Mouse (Mus musculus) CH12.LX (cell line): ENCODE data around the gene Wdr72. TPM values are rescaled to one million over a fixed set of nuclear protein-coding genes. Genes with fewer than 3 reads are reported as not detected.

Experiments used
- DNase-seq: peaks from one replicate; pipeline ENCODE4 v3.0.0-alpha.2; 2013; ENCODE audit errors: extremely low read depth
- H3K27ac ChIP-seq: 2 replicates; pipeline ENCODE4 v1.5.1; 2012; ENCODE audit warnings: low read depth, mild to moderate bottlenecking, control low read depth, moderate library complexity; ENCODE audit not compliant: insufficient read depth
- H3K27me3 ChIP-seq: replicated peaks from 2 replicates; pipeline ENCODE3; 2012; ENCODE audit warnings: inconsistent platforms
- H3K36me3 ChIP-seq, 2 experiments: replicated peaks in 1 of 2; 2 replicates each; pipeline versions ENCODE3 to v1.6.1; 2012; ENCODE audit warnings: inconsistent platforms in 1 of 2, low read length in 1 of 2, mild to moderate bottlenecking in 1 of 2, mixed read lengths in 1 of 2, moderate library complexity in 1 of 2; ENCODE audit not compliant: control insufficient read depth in 1 of 2, insufficient read depth in 1 of 2
- H3K4me1 ChIP-seq, 2 experiments: 2 replicates each; pipeline ENCODE4 v1.6.1; 2012; ENCODE audit warnings: inconsistent platforms in 1 of 2, moderate library complexity in 1 of 2; ENCODE audit not compliant: insufficient read depth in 2 of 2, control insufficient read depth in 1 of 2
- H3K4me2 ChIP-seq: 2 replicates; pipeline ENCODE4 v1.6.1; 2012; ENCODE audit warnings: low read depth, mild to moderate bottlenecking, control low read depth; ENCODE audit not compliant: poor library complexity, insufficient read depth, severe bottlenecking
- H3K4me3 ChIP-seq, 3 experiments: fragments of 150-350 bp in 1 of 3; sonication (generic) in 1 of 3; replicated peaks in 1 of 3; 2 replicates each; pipeline versions ENCODE3 to v1.5.1; 2011 to 2012; ENCODE audit warnings: low read depth in 2 of 3, low read length in 2 of 3, mild to moderate bottlenecking in 2 of 3, moderate library complexity in 2 of 3, control low read depth in 1 of 3, improper control_type of control experiment in 1 of 3, inconsistent platforms in 1 of 3, mixed read lengths in 1 of 3; ENCODE audit not compliant: poor library complexity in 1 of 3
- H3K79me2 ChIP-seq: replicated peaks from 2 replicates; pipeline ENCODE4 v1.6.1; 2012; ENCODE audit warnings: mild to moderate bottlenecking, moderate library complexity; ENCODE audit not compliant: control insufficient read depth, poor library complexity, insufficient read depth, severe bottlenecking; ENCODE audit errors: extremely low read depth
- H3K9ac ChIP-seq: 2 replicates; pipeline ENCODE4 v1.6.1; 2012; ENCODE audit warnings: low read depth, mild to moderate bottlenecking, control low read depth, moderate library complexity; ENCODE audit not compliant: insufficient read depth
- H3K9me3 ChIP-seq: replicated peaks from 2 replicates; pipeline ENCODE3; 2012; ENCODE audit warnings: low read length, inconsistent platforms, mixed read lengths
- EP300 ChIP-seq: IDR thresholded peaks from 2 replicates; pipeline ENCODE4 v1.6.1; 2011; ENCODE audit warnings: low read length, improper control_type of control experiment
- MEF2A ChIP-seq: IDR thresholded peaks from 2 replicates; pipeline ENCODE4 v1.6.1; 2014; ENCODE audit warnings: low read depth, mild to moderate bottlenecking, inconsistent platforms, low read length, improper control_type of control experiment, borderline replicate concordance
- MXI1 ChIP-seq: IDR thresholded peaks from 2 replicates; pipeline ENCODE4 v1.6.1; 2011; ENCODE audit warnings: mild to moderate bottlenecking, low read depth, low read length, improper control_type of control experiment
- PAX5 ChIP-seq: IDR thresholded peaks from 2 replicates; pipeline ENCODE4 v1.6.1; 2012; ENCODE audit warnings: low read length, inconsistent platforms, mixed read lengths
- POLR2A ChIP-seq: IDR thresholded peaks from 2 replicates; pipeline ENCODE4 v1.6.1; 2011; ENCODE audit warnings: low read depth, mild to moderate bottlenecking, improper control_type of control experiment, low read length
- dilution Hi-C: fragments of 300-500 bp; cut with MboI; formaldehyde crosslinking; loops from 2 replicates; pipeline ENCODE4 v1.14.3; 2020; ENCODE audit warnings: low sequenced_read_pairs; ENCODE audit not compliant: extremely low pct_unique_long_range_greater_than_20kb, extremely low pct_ligation_motif_present
- in situ Hi-C: fragments of 300-500 bp; cut with MboI; formaldehyde crosslinking; loops from 3 replicates; pipeline ENCODE4 v1.14.3; 2019; ENCODE audit warnings: low sequenced_read_pairs, low pct_ligation_motif_present, low pct_unique_long_range_greater_than_20kb, mixed read lengths
- polyA plus RNA-seq: library from polyadenylated mRNA; unstranded; fragments of >175 nt; gene quantifications from 2 replicates; pipeline ENCODE4 v1.2.1, GENCODE M21; 2012; ENCODE audit warnings: low read depth; ENCODE audit not compliant: insufficient read length
- total RNA-seq, 2 experiments: library from RNA; depleted of rRNA; stranded (reverse); fragments of 300-350 nt in 1 of 2; fragments of >200 nt in 1 of 2; gene quantifications; 2 replicates each; pipeline ENCODE4 v1.2.3; 2012 to 2014

The Wdr72 gene
- total and polyA plus RNA-seq, 3 experiments, result 0.04 TPM; not detected in 2

DNA sequence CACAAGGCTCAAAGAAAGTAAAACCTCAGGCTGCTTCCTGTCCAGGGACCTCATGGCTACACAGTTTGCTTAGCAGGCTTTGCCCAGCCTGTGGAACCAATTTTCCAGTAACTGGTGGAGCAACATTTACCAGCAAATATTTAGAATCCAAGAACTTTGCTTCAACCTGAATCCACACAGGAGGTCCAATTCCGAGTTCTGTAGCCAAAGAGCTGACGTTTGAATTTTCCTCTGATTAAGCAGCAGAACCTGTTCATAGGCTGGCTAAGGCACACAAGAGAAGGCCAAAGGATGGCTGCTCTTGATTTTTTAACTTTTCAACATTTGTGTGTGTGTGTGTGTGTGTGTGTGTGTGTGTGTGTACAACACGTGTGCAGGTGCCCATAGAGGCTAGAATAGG is 222.2 kb downstream of the Wdr72 start:
- Histone ChIP-seq H3K27ac (no peak overlapping the region), H3K4me1 (no peaks in the 10 kb centered on the region), H3K36me3 (no peaks in the 10 kb centered on the region), H3K9me3 (no peaks in the 10 kb centered on the region), H3K4me2 (no peak overlapping the region), H3K9ac (no peak overlapping the region), H3K4me3 (no peak overlapping the region), H3K27me3 (no peaks in the 10 kb centered on the region), H3K79me2 (no peaks in the 10 kb centered on the region)
- no peak for TF ChIP-seq EP300
- TF ChIP-seq MXI1, result no peak
- no peak for TF ChIP-seq PAX5
- TF ChIP-seq POLR2A, result no peak
- no peak for TF ChIP-seq MEF2A
- in situ Hi-C loops (no loop called here), dilution Hi-C loops (no loop called here)
- DNase-seq, result no peak

Other genes with a start within 250 kb of the Wdr72 start
- gene Unc13c, start 141.4 kb upstream of the Wdr72 start, total RNA-seq (2012; rRNA removed), result not detected in 2 replicates
- gene Unc13c, start 141.4 kb upstream of the Wdr72 start, total RNA-seq (2014; rRNA removed), result 0.03 TPM in 1 of 2 replicates, not detected in the other
- gene Unc13c, start 141.4 kb upstream of the Wdr72 start, polyA plus RNA-seq, result not detected in 2 replicates